Mouse (Mus musculus) mouse trophoblast stem cell (cell line): ENCODE data around the gene Hoxa6.

ENCODE experiments used
- in situ Hi-C, 2 experiments: fragments of 300-500 bp; cut with MseI, MboI; formaldehyde crosslinking; loops; 2 replicates in 1 of 2; 3 replicates in 1 of 2; pipeline ENCODE4 v1.15.1; 2025

Hoxa6 gene

GRCm38 (mm10) chr6:52165441-52166370, 42.8 kb downstream of the Hoxa6 start:
- in situ Hi-C loops, result no loop called here

- in situ Hi-C loops, result no loop called here
These were observed 43.7 kb downstream of the Hoxa6 start, which contains the start of gene Hoxa2 for GRCm38 (mm10) chr6:52164626-52165440. TSS of gene Hoxa2 (minus strand) at chr6:52164831.

GRCm38 (mm10) chr6:52164051-52164625, 44.4 kb downstream of the Hoxa6 start:
- in situ Hi-C loops, result no loop called here

GRCm38 (mm10) chr6:52163366-52164031, 45.0 kb downstream of the Hoxa6 start:
- in situ Hi-C loops, result no loop called here

GRCm38 (mm10) chr6:52162611-52163365, 45.7 kb downstream of the Hoxa6 start:
- in situ Hi-C loops, result no loop called here

GRCm38 (mm10) chr6:52162093-52162380, 46.5 kb downstream of the Hoxa6 start:
- in situ Hi-C loops, result no loop called here

GRCm38 (mm10) chr6:52161336-52162092, 47.0 kb downstream of the Hoxa6 start:
- in situ Hi-C loops, result no loop called here

GRCm38 (mm10) chr6:52160511-52161335, 47.8 kb downstream of the Hoxa6 start:
- in situ Hi-C loops, result no loop called here

- in situ Hi-C loops, result no loop called here
These were observed 48.5 kb downstream of the Hoxa6 start for GRCm38 (mm10) chr6:52159979-52160378.

GRCm38 (mm10) chr6:52159164-52159761, 49.3 kb downstream of the Hoxa6 start:
- in situ Hi-C loops, result no loop called here

GRCm38 (mm10) chr6:52158276-52159051, 50.1 kb downstream of the Hoxa6 start, which contains the start of gene Hoxa1:
TSS of gene Hoxa1 (minus strand) at chr6:52158317.
- in situ Hi-C loops, result no loop called here

GRCm38 (mm10) chr6:52157466-52158275, 50.9 kb downstream of the Hoxa6 start:
- in situ Hi-C loops, result no loop called here

GRCm38 (mm10) chr6:52156551-52157200, 51.8 kb downstream of the Hoxa6 start:
- in situ Hi-C loops, result no loop called here
